Mouse (Mus musculus) 3134 (cell line): ENCODE data around the gene Xrcc4.

Experiments used
- DNase-seq: peaks from one replicate; pipeline ENCODE4 v3.0.0-alpha.2; 2011; ENCODE audit warnings: low spot score; ENCODE audit not compliant: insufficient read length; ENCODE audit errors: extremely low read depth

The Xrcc4 gene

GRCm38 (mm10) chr13:89741116-89741551, 348.3 kb downstream of the Xrcc4 start:
- peak; percentile 61 for DNase-seq

GRCm38 (mm10) chr13:89740243-89741115, 348.9 kb downstream of the Xrcc4 start:
- peak; percentile 86 for DNase-seq

GRCm38 (mm10) chr13:89739696-89740242, 349.6 kb downstream of the Xrcc4 start:
- DNase-seq = peak; percentile 70

GRCm38 (mm10) chr13:89738776-89739695, 350.4 kb downstream of the Xrcc4 start:
- peak; percentile 96 for DNase-seq

GRCm38 (mm10) chr13:89738275-89738674, 351.1 kb downstream of the Xrcc4 start:
- no peak for DNase-seq

- DNase-seq = no peak
Measured at GRCm38 (mm10) chr13:89735111-89735510, 354.3 kb downstream of the Xrcc4 start.

GRCm38 (mm10) chr13:89726492-89726891, 362.9 kb downstream of the Xrcc4 start:
- DNase-seq = no peak
